8 mouse cellular contexts compared by ENCODE assay signal in the genomic region with DNA sequence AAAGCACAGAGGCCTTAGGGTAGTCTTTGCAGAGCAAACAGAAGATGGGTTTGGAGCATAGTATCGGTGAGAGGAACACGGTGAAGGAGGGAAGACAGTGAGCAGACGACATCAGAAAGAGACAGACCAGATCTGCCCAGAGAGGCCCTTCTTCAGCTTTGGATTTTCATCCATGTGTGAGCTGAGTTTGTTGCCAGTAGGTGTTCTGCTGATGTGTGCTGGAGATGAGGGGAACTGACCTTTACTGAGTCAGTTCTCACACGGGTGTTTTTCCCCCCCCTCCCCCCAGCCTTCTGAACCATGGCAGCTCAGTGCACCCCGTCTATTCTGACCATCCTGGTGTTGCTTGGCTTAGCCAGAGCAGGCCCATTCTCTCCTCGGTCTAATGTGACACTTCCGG. TPM values are rescaled to one million over a fixed set of nuclear protein-coding genes. Genes with fewer than 3 reads are reported as not detected.
A peak's percentile ranks its signal among the peaks of the same experiment; 100 is the strongest.
DNase-seq lines count a peak whose midpoint lies in the region; ATAC-seq and TF ChIP-seq lines count a peak whose summit lies in the region.

A gene (plus strand): TSS at position 301 of the 400 bp plus-strand sequence.

- H3K27ac ChIP-seq in liver, embryonic 12.5 days = no peak within 1 kb of the TSS
- H3K27ac ChIP-seq in liver, postnatal 0 days (ENCODE audit: low read depth) = no peak within 1 kb of the TSS
- no peak within 1 kb of the TSS for H3K27ac ChIP-seq in forebrain, embryonic 16.5 days (ENCODE audit: low read length)
- no peak within 1 kb of the TSS for H3K27ac ChIP-seq in hindbrain, embryonic 13.5 days
- no peak within 1 kb of the TSS for H3K27ac ChIP-seq in neural tube, embryonic 13.5 days (replicated peaks)

- DNase-seq in liver, postnatal 0 days = no peak
- DNase-seq in cerebellum, adult 11-12 months = no peak
- no peak for DNase-seq in right cerebral cortex, postnatal 36 days (ENCODE audit: low spot score in 2 of 2)
- no peak for DNase-seq in kidney, postnatal 14 days

- WGBS in liver, embryonic 12.5 days (ENCODE audit: insufficient replicate concordance) = 52% methylated on average over 7 of the region's 7 CpGs
- 57% methylated on average over 7 of the region's 7 CpGs for WGBS in liver, postnatal 0 days (ENCODE audit: insufficient replicate concordance)
- 61% methylated on average over 7 of the region's 7 CpGs for WGBS in forebrain, embryonic 16.5 days
- 74% methylated on average over 7 of the region's 7 CpGs for WGBS in hindbrain, embryonic 13.5 days
- WGBS in neural tube, embryonic 13.5 days = 64% methylated on average over 7 of the region's 7 CpGs

- no peak within 1 kb of the TSS for H3K9ac ChIP-seq in liver, embryonic 12.5 days
- no peak within 1 kb of the TSS for H3K9ac ChIP-seq in liver, postnatal 0 days (replicated peaks)
- peak within 1 kb of the TSS; percentile 25; the same call in 1 of the 2 replicates for H3K9ac ChIP-seq in forebrain, embryonic 16.5 days (replicated peaks; ENCODE audit: low read depth, low read length)
- peak within 1 kb of the TSS; percentile 63 for H3K9ac ChIP-seq in hindbrain, embryonic 13.5 days
- H3K9ac ChIP-seq in neural tube, embryonic 13.5 days = peak within 1 kb of the TSS; percentile 22

- H3K9me3 ChIP-seq in liver, embryonic 12.5 days (replicated peaks) = no peaks in the 10 kb centered on the region
- no peaks in the 10 kb centered on the region for H3K9me3 ChIP-seq in liver, postnatal 0 days (ENCODE audit: low read length)
- H3K9me3 ChIP-seq in forebrain, embryonic 16.5 days (ENCODE audit: control insufficient read depth, low read length) = no peaks in the 10 kb centered on the region
- no peaks in the 10 kb centered on the region for H3K9me3 ChIP-seq in hindbrain, embryonic 13.5 days
- H3K9me3 ChIP-seq in neural tube, embryonic 13.5 days = no peaks in the 10 kb centered on the region

- no peak for ATAC-seq in liver, embryonic 12.5 days
- ATAC-seq in liver, postnatal 0 days = no peak
- ATAC-seq in forebrain, embryonic 16.5 days = no peak
- ATAC-seq in hindbrain, embryonic 13.5 days (ENCODE audit: low FRiP score) = no peak
- no peak for ATAC-seq in neural tube, embryonic 13.5 days (ENCODE audit: low read depth)

- TF ChIP-seq EP300 in liver, postnatal 0 days (IDR thresholded peaks at IDR 0.05; ENCODE audit: low read depth) = no peak

- H3K4me1 ChIP-seq in liver, embryonic 12.5 days = peaks cover 6% of the 10 kb centered on the region; the same call in 1 of the 2 replicates
- peaks cover 6% of the 10 kb centered on the region; the same call in 1 of the 2 replicates for H3K4me1 ChIP-seq in liver, postnatal 0 days (ENCODE audit: insufficient read depth)
- H3K4me1 ChIP-seq in forebrain, embryonic 16.5 days (replicated peaks; ENCODE audit: control insufficient read depth, insufficient read depth, low read length) = peaks cover 11% of the 10 kb centered on the region
- peaks cover 17% of the 10 kb centered on the region for H3K4me1 ChIP-seq in hindbrain, embryonic 13.5 days (replicated peaks)
- H3K4me1 ChIP-seq in neural tube, embryonic 13.5 days (replicated peaks) = peaks cover 17% of the 10 kb centered on the region

- peak within 1 kb of the TSS; percentile 10 for H3K4me3 ChIP-seq in liver, embryonic 12.5 days
- H3K4me3 ChIP-seq in liver, postnatal 0 days (ENCODE audit: low read depth, low read length) = no peak within 1 kb of the TSS
- H3K4me3 ChIP-seq in forebrain, embryonic 16.5 days (replicated peaks; ENCODE audit: low read length) = peak within 1 kb of the TSS; percentile 41
- peak within 1 kb of the TSS; percentile 42 for H3K4me3 ChIP-seq in hindbrain, embryonic 13.5 days
- H3K4me3 ChIP-seq in neural tube, embryonic 13.5 days = peak within 1 kb of the TSS; percentile 34

- peak within 1 kb of the TSS; percentile 47 for H3K4me2 ChIP-seq in liver, embryonic 12.5 days
- no peak within 1 kb of the TSS for H3K4me2 ChIP-seq in liver, postnatal 0 days (ENCODE audit: low read depth, low read length)
- peak within 1 kb of the TSS; percentile 63 for H3K4me2 ChIP-seq in forebrain, embryonic 16.5 days (ENCODE audit: low read length)
- H3K4me2 ChIP-seq in hindbrain, embryonic 13.5 days = peak within 1 kb of the TSS; percentile 71
- peak within 1 kb of the TSS; percentile 55 for H3K4me2 ChIP-seq in neural tube, embryonic 13.5 days

- no peak for TF ChIP-seq CTCF in liver, postnatal 0 days (IDR thresholded peaks at IDR 0.05; ENCODE audit: low read depth)

- no peaks in the 10 kb centered on the region for H3K36me3 ChIP-seq in liver, embryonic 12.5 days
- H3K36me3 ChIP-seq in liver, postnatal 0 days (replicated peaks; ENCODE audit: insufficient read depth, low read length) = no peaks in the 10 kb centered on the region
- no peaks in the 10 kb centered on the region for H3K36me3 ChIP-seq in forebrain, embryonic 16.5 days (ENCODE audit: control insufficient read depth, insufficient read depth)
- H3K36me3 ChIP-seq in hindbrain, embryonic 13.5 days = no peaks in the 10 kb centered on the region
- H3K36me3 ChIP-seq in neural tube, embryonic 13.5 days = no peaks in the 10 kb centered on the region

- peaks cover 74% of the 10 kb centered on the region for H3K27me3 ChIP-seq in liver, embryonic 12.5 days (replicated peaks)
- peaks cover 49% of the 10 kb centered on the region for H3K27me3 ChIP-seq in liver, postnatal 0 days (ENCODE audit: insufficient read depth, low read length)
- peaks cover 40% of the 10 kb centered on the region for H3K27me3 ChIP-seq in forebrain, embryonic 16.5 days (replicated peaks; ENCODE audit: control insufficient read depth, insufficient read depth, low read length)
- H3K27me3 ChIP-seq in hindbrain, embryonic 13.5 days = peaks cover 73% of the 10 kb centered on the region
- peaks cover 68% of the 10 kb centered on the region for H3K27me3 ChIP-seq in neural tube, embryonic 13.5 days

RNA-seq across cellular contexts. Expression of the gene that starts here (rescaled TPM):
- 0.04 and 0.05 TPM in 2 replicates for polyA plus RNA-seq in liver, embryonic 12.5 days (2016; fragmentation: Nextera tagmentation; extraction: Ambion mirVana)
- polyA plus RNA-seq in liver, postnatal 0 days (2015; fragmentation: Nextera tagmentation; extraction: Ambion mirVana) = 0.36 TPM in 2 replicates
- polyA plus RNA-seq in forebrain, embryonic 16.5 days (2015; fragmentation: Nextera tagmentation; extraction: Ambion mirVana) = 0.08 and 0.09 TPM in 2 replicates
- 0.09 TPM in 2 replicates for polyA plus RNA-seq in hindbrain, embryonic 13.5 days (2015; fragmentation: Nextera tagmentation; extraction: Ambion mirVana)
- 0.11 and 0.14 TPM in 2 replicates for polyA plus RNA-seq in neural tube, embryonic 13.5 days (2015; fragmentation: Nextera tagmentation; extraction: Ambion mirVana)

Comparison
In these comparisons a context has a peak if more than half of its experiments do, and no peak if none do; other contexts are left out.
1. H3K9ac ChIP-seq: peak in forebrain, embryonic 16.5 days (single experiment), hindbrain, embryonic 13.5 days (single experiment) and neural tube, embryonic 13.5 days (single experiment); none in liver, embryonic 12.5 days (single experiment) and liver, postnatal 0 days (single experiment).